Mouse (Mus musculus) CD4-positive naive resting alpha-beta T cell, adult 57 days (primary cell): ENCODE measurements around the gene Gm6871. TPM values are rescaled to one million over a fixed set of nuclear protein-coding genes. Genes with fewer than 3 reads are reported as not detected.

Experiments used
- total RNA-seq: library from RNA; stranded (reverse); gene quantifications from one replicate; pipeline ENCODE4 v1.2.4, GENCODE M21; 2023

Gm6871 gene
- total RNA-seq: not detected

GRCm38 (mm10) chr7:41573562-41573961, at the start of gene Gm6871:
Gene Gm6871 (minus strand): TSS chr7:41573662.

DNA sequence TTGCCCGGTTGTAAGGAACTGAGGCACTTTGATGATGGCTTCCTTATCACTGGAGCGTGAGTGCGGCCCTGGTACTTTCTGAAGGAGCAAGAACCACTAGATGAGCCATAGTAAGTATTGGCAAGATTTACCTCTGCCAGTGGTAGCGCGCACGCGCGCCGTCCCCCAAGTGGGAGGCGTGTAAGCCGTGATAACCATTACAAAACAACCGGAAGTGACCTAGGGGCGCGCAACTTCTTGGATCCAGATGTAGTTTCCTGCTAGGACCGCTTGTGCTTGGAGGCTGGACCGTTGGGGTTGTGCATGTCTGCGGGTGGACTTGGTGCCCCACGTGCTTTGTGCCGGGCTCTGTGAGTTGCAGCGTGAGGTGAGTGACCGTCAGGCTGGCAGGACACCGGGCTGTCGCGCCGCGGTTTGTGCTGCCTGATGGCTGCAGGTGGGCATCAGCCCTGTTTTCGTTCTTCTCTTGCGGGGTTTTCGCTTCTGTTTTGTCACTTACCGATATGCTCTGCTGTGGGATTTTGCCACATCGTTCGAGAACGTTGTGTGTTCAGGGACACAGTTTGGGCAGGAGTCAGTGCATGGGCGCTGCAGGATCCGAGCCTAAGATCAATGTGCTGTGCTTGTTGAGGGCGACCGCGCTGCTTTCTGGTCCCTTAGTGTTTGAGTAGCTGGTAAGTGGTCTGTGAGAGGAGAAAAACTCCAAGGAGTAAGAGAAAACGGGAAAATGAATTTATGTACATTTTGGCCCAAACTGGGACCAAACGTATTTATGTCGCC, 25.8 kb upstream of the Gm6871 start, which contains the start of gene 2610021A01Rik:
2610021A01Rik (plus strand) TSS at position 197 of the 780 bp plus-strand sequence.

GRCm38 (mm10) chr7:41499389-41500049, 73.9 kb downstream of the Gm6871 start, which contains the start of the genes Gm20449 and AW146154:
Gene Gm20449 (minus strand): TSS chr7:41499417.
Gene AW146154 (minus strand): TSS chr7:41499890.

Other genes starting within 250 kb of the Gm6871 start
- 10.7 TPM for gene AI987944, start 180.3 kb downstream of the Gm6871 start, total RNA-seq
- gene Vmn2r57, start 125.0 kb downstream of the Gm6871 start, total RNA-seq: not detected
- gene Gm20449, start 74.2 kb downstream of the Gm6871 start, total RNA-seq: 0.44 TPM
- gene AW146154, start 73.8 kb downstream of the Gm6871 start, total RNA-seq: 8.5 TPM
- 47.5 TPM for gene 2610021A01Rik, start 25.6 kb upstream of the Gm6871 start, total RNA-seq
- gene Zfp788, start 59.5 kb upstream of the Gm6871 start, total RNA-seq: 14.8 TPM